7 mouse cellular contexts compared by ENCODE assay signal in genomic region chr8:83875656-83876040, GRCm38 (mm10). TPM values are rescaled to one million over a fixed set of nuclear protein-coding genes. Genes with fewer than 3 reads are reported as not detected.
DNase-seq lines count a peak whose midpoint lies in the region; ATAC-seq lines count a peak whose summit lies in the region.

No protein-coding gene starts in this region.

- H3K27ac ChIP-seq in neural tube, embryonic 11.5 days (ENCODE audit: low read depth, low read length) = no peak overlapping the region
- peak overlapping the region; percentile 81 for H3K27ac ChIP-seq in embryonic facial prominence, embryonic 14.5 days (replicated peaks; ENCODE audit: low read depth, low read length)
- H3K27ac ChIP-seq in hindbrain, embryonic 14.5 days = peak overlapping the region; percentile 85
- peak overlapping the region; percentile 75 for H3K27ac ChIP-seq in lung, embryonic 16.5 days (ENCODE audit: low read length)
- peak overlapping the region; percentile 74 for H3K27ac ChIP-seq in stomach, embryonic 15.5 days

- no peaks in the 10 kb centered on the region for H3K36me3 ChIP-seq in neural tube, embryonic 11.5 days (ENCODE audit: control insufficient read depth, insufficient read depth, low read length)
- no peaks in the 10 kb centered on the region for H3K36me3 ChIP-seq in embryonic facial prominence, embryonic 14.5 days (ENCODE audit: control insufficient read depth, insufficient read depth, low read length)
- no peaks in the 10 kb centered on the region for H3K36me3 ChIP-seq in hindbrain, embryonic 14.5 days (replicated peaks; ENCODE audit: control insufficient read depth, insufficient read depth)
- no peaks in the 10 kb centered on the region for H3K36me3 ChIP-seq in lung, embryonic 16.5 days (ENCODE audit: control insufficient read depth, insufficient read depth, low read length)
- no peaks in the 10 kb centered on the region for H3K36me3 ChIP-seq in stomach, embryonic 15.5 days

- WGBS in neural tube, embryonic 11.5 days = 0% methylated on average over 7 of the region's 11 CpGs
- 3% methylated on average over 7 of the region's 11 CpGs for WGBS in embryonic facial prominence, embryonic 14.5 days
- WGBS in hindbrain, embryonic 14.5 days = under 1% methylated on average over 10 of the region's 11 CpGs
- WGBS in lung, embryonic 16.5 days = 0% methylated on average over 11 of the region's 11 CpGs
- 0% methylated on average over 11 of the region's 11 CpGs for WGBS in stomach, embryonic 15.5 days

- H3K9me3 ChIP-seq in neural tube, embryonic 11.5 days (ENCODE audit: control insufficient read depth, low read length) = no peaks in the 10 kb centered on the region
- H3K9me3 ChIP-seq in embryonic facial prominence, embryonic 14.5 days (ENCODE audit: control insufficient read depth, low read length) = no peaks in the 10 kb centered on the region
- H3K9me3 ChIP-seq in hindbrain, embryonic 14.5 days (ENCODE audit: control insufficient read depth, low read length) = no peaks in the 10 kb centered on the region
- 0 out of 2 replicates have a peak, but pooled peaks cover 3% of the 10 kb centered on the region for H3K9me3 ChIP-seq in lung, embryonic 16.5 days (ENCODE audit: control insufficient read depth, low read length)
- H3K9me3 ChIP-seq in stomach, embryonic 15.5 days = no peaks in the 10 kb centered on the region

- peaks cover 8% of the 10 kb centered on the region for H3K4me1 ChIP-seq in neural tube, embryonic 11.5 days (ENCODE audit: control insufficient read depth, insufficient read depth, low read length)
- peaks cover 10% of the 10 kb centered on the region for H3K4me1 ChIP-seq in embryonic facial prominence, embryonic 14.5 days (ENCODE audit: control insufficient read depth, insufficient read depth, low read length)
- peaks cover 11% of the 10 kb centered on the region for H3K4me1 ChIP-seq in hindbrain, embryonic 14.5 days (replicated peaks; ENCODE audit: control insufficient read depth, insufficient read depth, low read length)
- H3K4me1 ChIP-seq in lung, embryonic 16.5 days (replicated peaks; ENCODE audit: control insufficient read depth, insufficient read depth, low read length) = peaks cover 17% of the 10 kb centered on the region
- H3K4me1 ChIP-seq in stomach, embryonic 15.5 days = peaks cover 15% of the 10 kb centered on the region

- no peak for DNase-seq in neural tube, embryonic 11.5 days (ENCODE audit: low spot score)
- no peak for DNase-seq in neural tube, embryonic 10.5 days (ENCODE audit: extremely low spot score, low spot score)
- DNase-seq in embryonic facial prominence, embryonic 14.5 days (ENCODE audit: low spot score) = peak; percentile 23
- DNase-seq in hindbrain, embryonic 14.5 days (ENCODE audit: low spot score) = no peak

- H3K4me2 ChIP-seq in neural tube, embryonic 11.5 days (ENCODE audit: low read depth) = peak overlapping the region; percentile 94
- H3K4me2 ChIP-seq in embryonic facial prominence, embryonic 14.5 days (ENCODE audit: low read depth, low read length) = peak overlapping the region; percentile 96
- peak overlapping the region; percentile 74 for H3K4me2 ChIP-seq in hindbrain, embryonic 14.5 days (replicated peaks)
- peak overlapping the region; percentile 97 for H3K4me2 ChIP-seq in lung, embryonic 16.5 days (ENCODE audit: low read depth, low read length)
- peak overlapping the region; percentile 94 for H3K4me2 ChIP-seq in stomach, embryonic 15.5 days

- peak; percentile 26; the same call in 1 of the 2 replicates for ATAC-seq in neural tube, embryonic 11.5 days (ENCODE audit: insufficient read depth, low FRiP score, low TSS enrichment)
- ATAC-seq in embryonic facial prominence, embryonic 14.5 days (ENCODE audit: low read depth) = no peak; the same call in 1 of the 2 replicates
- no peak; the same call in 1 of the 2 replicates for ATAC-seq in hindbrain, embryonic 14.5 days (ENCODE audit: low FRiP score)
- ATAC-seq in lung, embryonic 16.5 days (ENCODE audit: low read depth) = no peak; the same call in 1 of the 2 replicates
- ATAC-seq in stomach, embryonic 15.5 days (ENCODE audit: insufficient read depth, low FRiP score, low read depth) = peak; percentile 23; the same call in 1 of the 2 replicates
- ATAC-seq in activated CD4-positive, CD25-positive, alpha-beta regulatory T cell, adult 4 months = no peak

- H3K4me3 ChIP-seq in neural tube, embryonic 11.5 days (ENCODE audit: low read depth, low read length) = peak overlapping the region; percentile 63
- H3K4me3 ChIP-seq in embryonic facial prominence, embryonic 14.5 days (ENCODE audit: low read depth, low read length) = peak overlapping the region; percentile 72
- peak overlapping the region; percentile 59 for H3K4me3 ChIP-seq in hindbrain, embryonic 14.5 days (replicated peaks; ENCODE audit: low read length)
- H3K4me3 ChIP-seq in lung, embryonic 16.5 days (ENCODE audit: low read length) = peak overlapping the region; percentile 71
- peak overlapping the region; percentile 66 for H3K4me3 ChIP-seq in stomach, embryonic 15.5 days (replicated peaks)

- H3K9ac ChIP-seq in neural tube, embryonic 11.5 days (ENCODE audit: low read length) = peak overlapping the region; percentile 72
- H3K9ac ChIP-seq in embryonic facial prominence, embryonic 14.5 days (ENCODE audit: low read depth, low read length) = peak overlapping the region; percentile 84
- H3K9ac ChIP-seq in hindbrain, embryonic 14.5 days = peak overlapping the region; percentile 77
- H3K9ac ChIP-seq in lung, embryonic 16.5 days (ENCODE audit: low read length) = peak overlapping the region; percentile 83
- peak overlapping the region; percentile 11; the same call in 1 of the 2 replicates for H3K9ac ChIP-seq in stomach, embryonic 15.5 days

- H3K27me3 ChIP-seq in neural tube, embryonic 11.5 days (ENCODE audit: control insufficient read depth, insufficient read depth, low read length) = peaks cover 13% of the 10 kb centered on the region; the same call in 1 of the 2 replicates
- peaks cover 9% of the 10 kb centered on the region; the same call in 1 of the 2 replicates for H3K27me3 ChIP-seq in embryonic facial prominence, embryonic 14.5 days (replicated peaks; ENCODE audit: control insufficient read depth, insufficient read depth, low read length)
- H3K27me3 ChIP-seq in hindbrain, embryonic 14.5 days (ENCODE audit: control insufficient read depth, insufficient read depth, low read length) = 0 out of 2 replicates have a peak, but pooled peaks cover 6% of the 10 kb centered on the region
- H3K27me3 ChIP-seq in lung, embryonic 16.5 days (ENCODE audit: control insufficient read depth, insufficient read depth, low read depth, low read length) = peaks cover 9% of the 10 kb centered on the region
- 0 out of 2 replicates have a peak, but pooled peaks cover 12% of the 10 kb centered on the region for H3K27me3 ChIP-seq in stomach, embryonic 15.5 days (replicated peaks)

RNA-seq across cellular contexts. Expression of gene Adgrl1, which starts 24.3 kb away (rescaled TPM):
- 20.6 and 21.6 TPM in 2 replicates for polyA plus RNA-seq in neural tube, embryonic 11.5 days (2014; fragmentation: Nextera tagmentation; extraction: Ambion mirVana)
- polyA plus RNA-seq in embryonic facial prominence, embryonic 14.5 days (2014; fragmentation: Nextera tagmentation; extraction: Ambion mirVana) = 25.1 and 31.7 TPM in 2 replicates
- 67.1 and 72.0 TPM in 2 replicates for polyA plus RNA-seq in hindbrain, embryonic 14.5 days (2014; fragmentation: Nextera tagmentation; extraction: Ambion mirVana)
- polyA plus RNA-seq in lung, embryonic 16.5 days (2015; fragmentation: Nextera tagmentation; extraction: Ambion mirVana) = 14.8 and 16.1 TPM in 2 replicates
- 17.7 and 18.1 TPM in 2 replicates for polyA plus RNA-seq in stomach, embryonic 15.5 days (2015; fragmentation: Nextera tagmentation; extraction: Ambion mirVana)
- polyA plus RNA-seq in activated CD4-positive, CD25-positive, alpha-beta regulatory T cell, adult 4 months (2017; shearing (Covaris generic)) = 10 to 100 TPM in 1 of 2 experiments, 1 to 10 TPM in 1; 9.3 to 11.0 TPM

Comparison
In these comparisons a context has a peak if more than half of its experiments do, and no peak if none do; other contexts are left out.
1. ATAC-seq: peak in neural tube, embryonic 11.5 days (single experiment) and stomach, embryonic 15.5 days (single experiment); none in embryonic facial prominence, embryonic 14.5 days (single experiment), hindbrain, embryonic 14.5 days (single experiment), lung, embryonic 16.5 days (single experiment) and activated CD4-positive, CD25-positive, alpha-beta regulatory T cell, adult 4 months (single experiment).
2. H3K9ac ChIP-seq: peak in every context shown above with its lines; median percentile 84 in embryonic facial prominence, embryonic 14.5 days; 83 in lung, embryonic 16.5 days; 77 in hindbrain, embryonic 14.5 days; 72 in neural tube, embryonic 11.5 days; 11 in stomach, embryonic 15.5 days.
3. Peak in every context shown above with its lines, with median percentiles within 50 percentile points of each other: H3K4me2 ChIP-seq and H3K4me3 ChIP-seq.